Mouse (Mus musculus): ENCODE measurements at regions not wholly inside any gene's neighbourhood (a gene's known extent, or its start where the extent isn't known, plus 50 kb on each side); places are given as distances from the start of the nearest gene placed in this dataset.

DNA sequence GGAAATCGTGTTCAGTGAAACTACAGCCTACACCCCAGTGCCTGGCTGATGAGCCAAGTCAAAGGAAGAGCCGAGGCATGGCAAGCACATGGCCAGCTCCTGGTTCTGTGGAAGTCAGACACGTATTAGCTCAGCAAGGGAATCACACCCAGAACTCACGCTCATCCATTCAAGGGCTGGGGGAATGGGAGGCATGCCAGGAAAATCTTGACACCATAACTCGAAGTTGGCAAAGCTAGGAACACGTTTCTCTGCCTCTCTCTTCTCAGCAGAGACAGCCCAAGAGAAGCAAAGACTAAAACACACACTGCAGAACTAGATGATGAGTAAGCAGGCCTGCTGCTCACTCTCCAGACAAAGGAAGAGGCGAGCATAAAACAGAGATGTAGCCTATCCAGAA is 53.5 kb upstream of the Ypel5 start:
- no peak for DNase-seq (ENCODE audit: low spot score)

DNA sequence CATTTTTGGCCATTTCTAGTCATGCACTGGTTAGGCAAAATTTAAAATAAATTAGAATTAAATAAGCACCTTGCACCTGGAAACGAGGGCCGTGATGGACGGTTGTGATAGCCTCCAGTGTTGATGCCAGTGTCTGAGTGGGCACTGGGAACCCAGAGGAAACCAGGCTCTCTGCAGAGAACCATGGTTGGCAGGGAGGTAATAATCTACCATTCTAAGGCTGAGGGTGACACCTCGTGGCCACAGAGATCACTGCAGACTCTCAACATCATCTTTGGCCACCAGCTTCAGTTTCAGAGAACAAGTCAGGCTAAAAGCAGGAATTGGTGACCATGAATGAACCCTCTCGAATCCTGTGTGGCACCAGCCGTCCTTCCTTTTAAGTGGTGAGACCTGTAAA is 54.5 kb upstream of the Ypel5 start:
- peak; percentile 35 for DNase-seq (ENCODE audit: low spot score)

DNA sequence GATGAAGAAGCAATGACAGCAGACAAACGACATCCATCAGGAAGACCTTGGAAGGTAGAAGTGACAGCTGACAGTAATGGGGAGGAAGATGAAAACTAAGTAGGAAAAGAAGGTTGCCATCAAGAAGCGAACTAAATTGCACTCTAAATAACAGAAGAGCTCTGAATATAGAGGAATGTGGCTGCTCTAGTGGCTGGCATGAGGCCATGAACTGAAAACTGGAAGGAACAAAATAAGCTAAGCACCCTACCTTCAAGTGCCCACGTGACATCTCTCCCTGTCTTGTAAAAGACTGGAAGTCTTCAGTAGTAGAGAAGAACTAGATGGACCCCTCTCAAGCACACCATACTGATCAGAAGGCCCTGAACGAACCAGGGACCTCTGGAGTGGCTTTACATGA is 68.0 kb upstream of the Ypel5 start:
- no peak for DNase-seq (ENCODE audit: low spot score)

GRCm38 (mm10) chr17:72760937-72761336 is 75.3 kb upstream of the Ypel5 start:
- DNase-seq (ENCODE audit: low spot score), result no peak

DNA sequence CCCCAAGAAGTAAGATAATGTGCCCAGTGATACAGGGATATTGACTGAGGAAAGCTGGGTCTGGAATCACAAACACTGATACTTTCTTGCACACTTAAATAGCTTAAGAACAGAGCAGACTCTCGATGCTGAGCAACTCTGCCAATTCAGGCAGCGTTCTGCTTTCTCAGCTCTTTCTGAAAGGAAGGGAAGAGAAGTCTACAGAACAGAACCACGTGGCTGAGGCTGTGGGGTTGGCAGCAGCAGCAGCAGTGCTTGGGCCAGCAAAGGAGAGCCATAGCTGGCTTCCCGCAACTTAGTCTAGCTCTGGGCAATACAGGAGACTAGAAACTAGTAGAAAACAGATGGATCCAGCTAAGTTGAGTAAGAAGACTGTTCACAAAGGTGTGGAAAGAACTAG is 89.8 kb upstream of the Ypel5 start:
- DNase-seq (ENCODE audit: low spot score), result no peak

DNA sequence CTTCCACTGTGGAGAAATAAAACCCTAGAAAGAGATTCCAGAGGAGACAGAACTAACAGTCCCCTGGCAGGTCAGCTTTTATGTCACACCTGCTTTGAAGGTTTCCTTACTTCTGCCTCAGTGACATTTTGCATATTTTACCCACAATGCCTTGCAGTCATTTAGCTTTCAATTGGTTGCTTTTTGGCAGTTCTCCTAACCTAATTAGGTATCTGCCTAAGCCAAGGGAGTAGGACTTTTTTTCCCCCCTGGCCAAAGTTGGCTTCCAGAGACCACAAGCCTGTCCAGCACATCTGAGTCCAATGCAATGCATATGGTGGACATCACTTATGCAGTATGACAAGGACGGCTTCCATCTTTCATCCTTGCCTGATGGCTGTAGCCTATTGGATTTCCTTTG is 103.2 kb upstream of the Ypel5 start:
- DNase-seq (ENCODE audit: low spot score), result no peak

DNA sequence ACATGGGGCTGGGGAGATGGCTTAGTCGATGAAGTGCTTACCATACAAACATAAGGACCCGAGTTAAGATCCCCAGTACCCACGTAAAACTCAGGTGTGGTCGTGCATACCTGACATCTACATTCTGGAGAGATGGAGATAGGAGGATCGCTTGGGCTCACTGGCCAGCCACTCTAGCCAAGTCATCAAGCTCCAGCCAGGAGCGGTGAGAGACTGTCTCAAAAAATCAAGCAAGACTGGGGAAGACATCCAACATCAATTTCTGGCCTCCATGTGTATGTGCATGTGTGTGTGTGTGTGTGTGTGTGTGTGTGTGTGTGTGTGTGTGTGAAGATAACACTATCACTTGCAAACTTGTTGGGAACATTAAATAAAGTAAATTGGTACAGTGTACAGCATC is 104.6 kb upstream of the Ypel5 start:
- DNase-seq (ENCODE audit: low spot score), result no peak

- DNase-seq (ENCODE audit: low spot score), result no peak
Observed at GRCm38 (mm10) chr17:72731175-72731574, 105.1 kb upstream of the Ypel5 start.

DNA sequence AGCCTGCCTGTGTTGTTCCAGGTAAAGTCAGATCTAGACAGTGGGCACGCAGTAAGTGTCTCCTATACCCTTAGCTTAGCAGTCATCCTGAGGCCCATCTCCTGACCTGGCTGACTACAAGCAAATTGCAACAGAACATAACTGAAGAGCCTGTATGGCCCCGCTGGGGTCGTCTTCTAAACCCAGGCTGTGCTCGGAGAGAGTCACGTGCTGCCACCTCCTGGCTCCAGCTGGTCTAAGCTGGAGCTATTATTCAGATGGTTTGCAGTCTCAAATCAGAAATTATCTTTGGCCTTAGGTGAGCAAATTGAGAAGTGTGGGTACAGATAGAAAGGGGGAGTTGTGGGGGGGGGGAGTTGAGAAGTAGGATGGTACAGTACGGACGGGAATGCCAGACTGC is 115.5 kb upstream of the Ypel5 start:
- no peak for DNase-seq (ENCODE audit: low spot score)

GRCm38 (mm10) chr17:72719618-72720017 is 115.2 kb upstream of the Alk start:
- no peak for DNase-seq (ENCODE audit: low spot score)

GRCm38 (mm10) chr17:72691630-72692029 is 87.2 kb upstream of the Alk start:
- DNase-seq (ENCODE audit: low spot score), result no peak

DNA sequence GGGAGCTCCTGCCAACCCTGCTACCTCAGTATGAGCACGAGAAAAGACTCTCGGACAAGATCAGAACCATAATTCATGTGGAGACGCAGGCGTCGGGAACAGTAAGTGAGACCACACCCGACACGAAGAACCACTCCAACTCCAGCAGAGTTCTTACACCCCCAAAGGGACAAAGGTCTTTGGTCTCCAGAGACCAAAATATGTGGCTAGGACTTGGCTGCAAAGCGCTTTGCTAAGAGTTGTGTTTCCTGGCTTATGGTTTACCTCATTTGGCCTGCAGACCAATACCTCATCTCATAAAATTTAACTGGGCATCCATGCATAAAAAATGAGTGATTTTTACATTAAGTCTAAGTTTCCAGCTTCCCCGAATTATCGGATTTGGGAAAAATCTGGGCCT is 85.2 kb upstream of the Alk start:
- no peak for DNase-seq (ENCODE audit: low spot score)

GRCm38 (mm10) chr17:72688800-72689199 is 84.4 kb upstream of the Alk start:
- DNase-seq (ENCODE audit: low spot score), result no peak

GRCm38 (mm10) chr17:72674658-72675057 is 70.2 kb upstream of the Alk start:
- no peak for DNase-seq (ENCODE audit: low spot score)

GRCm38 (mm10) chr17:72672010-72672409 is 67.6 kb upstream of the Alk start:
- DNase-seq (ENCODE audit: low spot score), result no peak

DNA sequence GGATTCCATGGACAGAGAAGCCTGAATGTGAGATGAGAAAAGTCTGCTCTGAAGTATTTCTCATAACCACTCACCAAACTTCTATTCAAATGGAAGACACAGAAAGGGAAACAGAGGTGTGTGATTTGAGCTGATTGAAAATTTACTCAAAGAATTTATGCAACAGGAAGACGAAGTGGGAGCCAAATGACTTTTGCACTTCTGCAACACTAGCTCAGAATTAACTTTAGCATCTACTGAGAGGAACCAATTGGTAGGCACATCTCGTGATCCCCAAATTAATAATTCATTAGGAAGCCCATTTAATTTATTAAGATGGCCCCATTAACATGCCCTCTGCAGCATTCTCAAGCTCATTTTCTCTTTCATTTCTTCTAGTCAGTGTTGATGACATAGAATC is 62.5 kb upstream of the Alk start:
- no peak for DNase-seq (ENCODE audit: low spot score)

GRCm38 (mm10) chr17:72661678-72662077 is 57.3 kb upstream of the Alk start:
- no peak for DNase-seq (ENCODE audit: low spot score)

DNA sequence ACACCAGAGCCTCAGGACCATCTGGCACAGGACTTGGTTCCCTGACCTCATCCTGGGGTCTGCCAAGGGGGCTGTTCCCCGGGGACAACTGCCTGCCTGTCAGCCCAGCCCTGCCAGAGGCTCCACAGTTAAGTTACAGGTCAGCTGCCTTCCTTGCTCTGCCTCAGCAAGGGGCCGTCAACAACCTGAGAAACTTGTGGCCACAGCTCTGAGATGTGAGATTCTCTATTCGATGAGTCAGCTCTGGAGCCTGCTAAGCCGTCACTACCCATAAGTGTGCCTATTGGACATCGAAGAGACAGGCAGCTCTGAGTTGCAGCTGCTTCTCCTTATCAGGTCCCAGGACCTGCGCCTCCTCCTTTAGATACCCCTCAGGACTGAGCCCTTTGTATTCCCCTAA is 54.3 kb upstream of the Alk start:
- no peak for DNase-seq (ENCODE audit: low spot score)

DNA sequence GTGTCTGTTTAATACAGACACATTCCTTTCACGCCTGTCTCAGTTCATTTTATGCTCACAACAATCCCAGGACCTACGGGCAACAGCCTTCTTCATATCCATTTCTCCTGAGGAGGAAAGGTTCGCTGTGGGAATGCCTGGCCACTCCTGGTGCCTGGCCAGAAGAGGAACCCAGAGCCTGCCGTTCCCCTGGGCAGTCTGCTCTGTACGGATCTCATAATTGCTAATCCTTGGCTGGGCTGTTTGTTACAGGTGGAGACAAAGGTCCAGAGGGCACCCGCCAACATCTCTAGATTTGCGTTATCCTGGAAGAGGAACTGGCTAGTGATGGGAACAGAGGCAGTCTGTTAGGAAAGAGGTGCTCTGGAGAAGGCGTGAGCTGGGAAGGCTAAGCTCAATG is 53.4 kb upstream of the Alk start:
- no peak for DNase-seq (ENCODE audit: low spot score)
